Mouse (Mus musculus) left cerebral cortex, adult 8-10 months (tissue): ENCODE results near the gene Lmtk3. TPM values are rescaled to one million over a fixed set of nuclear protein-coding genes. Genes with fewer than 3 reads are reported as not detected.

Experiments
- DNase-seq, 2 experiments: peaks; one replicate each; pipeline ENCODE4 v3.0.0; 2022; ENCODE audit warnings: low spot score in 2 of 2
- total RNA-seq, 4 experiments: library from RNA; stranded (reverse); gene quantifications; 2 replicates each; pipeline ENCODE4 v1.2.4; 2022

The Lmtk3 gene
- total RNA-seq, 4 experiments from 2014 or later = 219 to 241 (median 237) TPM

GRCm38 (mm10) chr7:45808471-45808870, 24.9 kb downstream of the Lmtk3 start:
- DNase-seq = no peak

- DNase-seq = no peak
Measured at GRCm38 (mm10) chr7:45809276-45810075, 25.9 kb downstream of the Lmtk3 start.

GRCm38 (mm10) chr7:45812921-45813320, 29.4 kb downstream of the Lmtk3 start:
- DNase-seq = no peak

- peak; percentile 95 to 100 for DNase-seq
Measured at GRCm38 (mm10) chr7:45813787-45814779, 30.5 kb downstream of the Lmtk3 start, which contains the start of gene Cyth2. TSS of gene Cyth2 (minus strand) at chr7:45814581.

- DNase-seq = no peak
Measured at GRCm38 (mm10) chr7:45814841-45815240, 31.3 kb downstream of the Lmtk3 start.

- no peak for DNase-seq
Measured at GRCm38 (mm10) chr7:45815323-45815983, 31.9 kb downstream of the Lmtk3 start.

- no peak for DNase-seq
Measured at GRCm38 (mm10) chr7:45815984-45816351, 32.4 kb downstream of the Lmtk3 start.

- DNase-seq = no peak
Measured at GRCm38 (mm10) chr7:45819843-45820242, 36.3 kb downstream of the Lmtk3 start.

GRCm38 (mm10) chr7:45820913-45821312, 37.4 kb downstream of the Lmtk3 start:
- DNase-seq = no peak

GRCm38 (mm10) chr7:45824598-45824997, 41.1 kb downstream of the Lmtk3 start, which contains the start of gene Kcnj14:
TSS of gene Kcnj14 (minus strand) at chr7:45824782.
- no peak for DNase-seq

- DNase-seq = no peak
Measured at GRCm38 (mm10) chr7:45826631-45827030, 43.1 kb downstream of the Lmtk3 start.

- DNase-seq = peak; percentile 79 to 85
Measured at GRCm38 (mm10) chr7:45830427-45831127, 47.0 kb downstream of the Lmtk3 start, which contains the start of gene Grwd1. TSS of gene Grwd1 (minus strand) at chr7:45830944.

GRCm38 (mm10) chr7:45831128-45831525, 47.6 kb downstream of the Lmtk3 start:
- no peak for DNase-seq

GRCm38 (mm10) chr7:45832428-45832827, 48.9 kb downstream of the Lmtk3 start:
- no peak for DNase-seq

- DNase-seq = peak in 1 of 2 experiments; percentile 35
Measured at GRCm38 (mm10) chr7:45833148-45833790, 49.7 kb downstream of the Lmtk3 start.

- DNase-seq = no peak
Measured at GRCm38 (mm10) chr7:45833924-45834323, 50.4 kb downstream of the Lmtk3 start.

- DNase-seq = no peak
Measured at GRCm38 (mm10) chr7:45842950-45843744, 59.6 kb downstream of the Lmtk3 start.

- DNase-seq = no peak
Measured at GRCm38 (mm10) chr7:45848447-45849027, 65.0 kb downstream of the Lmtk3 start.

GRCm38 (mm10) chr7:45850661-45851060, 67.1 kb downstream of the Lmtk3 start:
- no peak for DNase-seq
